18 mouse cellular contexts compared by ENCODE assay signal in genomic region chr9:72892761-72893160, GRCm38 (mm10). TPM values are rescaled to one million over a fixed set of nuclear protein-coding genes. Genes with fewer than 3 reads are reported as not detected.
"Had no signal": no experiment of that assay in that cellular context is flagged by ENCODE, and none has a peak within 500 bp of the region (broad histone marks: within the 10 kb centered on the region; RNA-seq: fewer than 3 reads in every experiment).

No protein-coding gene starts in this region.

- DNase-seq: heart, postnatal 10 days; heart, postnatal 14 days; heart, postnatal 36 days; heart, postnatal 4 days; kidney, adult 11 months; kidney, adult 18-20 months; kidney, adult 2 months; kidney, adult 8-10 months; kidney, adult 9 months; kidney, postnatal 10 days; kidney, postnatal 14 days; kidney, postnatal 25 days; kidney, postnatal 36 days; kidney, postnatal 4 days; layer of hippocampus, adult 9-11 months; layer of hippocampus, postnatal 36 days had no signal

RNA-seq across cellular contexts. Expression of gene Pygo1, which starts 32.7 kb away (rescaled TPM):
- total RNA-seq: hematopoietic stem cell, adult 5-6 weeks had no signal
- polyA plus RNA-seq: inflammation-experienced regulatory T-cells, adult 6 months had no signal
